Mouse (Mus musculus) lung, adult 18-20 months (tissue): ENCODE data around the gene Med24.

Experiments used
- DNase-seq, 2 experiments: peaks; one replicate each; pipeline ENCODE4 v3.0.0; 2022; ENCODE audit warnings: mixed read lengths in 2 of 2

Med24 gene

GRCm38 (mm10) chr11:98765421-98766309, 36.4 kb upstream of the Med24 start:
- DNase-seq = no peak

- DNase-seq = no peak
Observed at GRCm38 (mm10) chr11:98764746-98765145, 35.5 kb upstream of the Med24 start.

GRCm38 (mm10) chr11:98764091-98764490, 34.9 kb upstream of the Med24 start:
- no peak for DNase-seq

GRCm38 (mm10) chr11:98763502-98763861, 34.2 kb upstream of the Med24 start:
- no peak for DNase-seq

GRCm38 (mm10) chr11:98762756-98763501, 33.7 kb upstream of the Med24 start:
- DNase-seq = peak; percentile 86 to 91

- no peak for DNase-seq
Observed at GRCm38 (mm10) chr11:98761939-98762338, 32.7 kb upstream of the Med24 start.

GRCm38 (mm10) chr11:98756711-98757110, 27.5 kb upstream of the Med24 start:
- DNase-seq = no peak

GRCm38 (mm10) chr11:98755726-98756380, 26.6 kb upstream of the Med24 start:
- DNase-seq = no peak

- peak; percentile 71 to 81 for DNase-seq
Observed at GRCm38 (mm10) chr11:98754621-98755181, 25.5 kb upstream of the Med24 start.

- DNase-seq = peak in 1 of 2 experiments; percentile 37
Observed at GRCm38 (mm10) chr11:98754151-98754620, 25.0 kb upstream of the Med24 start.

GRCm38 (mm10) chr11:98753264-98753663, 24.0 kb upstream of the Med24 start:
- no peak for DNase-seq

- DNase-seq = no peak
Observed at GRCm38 (mm10) chr11:98752562-98753140, 23.4 kb upstream of the Med24 start.

GRCm38 (mm10) chr11:98751221-98751782, 22.1 kb upstream of the Med24 start:
- DNase-seq = peak; percentile 50 to 61

GRCm38 (mm10) chr11:98750351-98751201, 21.3 kb upstream of the Med24 start:
- DNase-seq = peak; percentile 85 to 90

GRCm38 (mm10) chr11:98749716-98750115, 20.5 kb upstream of the Med24 start:
- DNase-seq = no peak

GRCm38 (mm10) chr11:98748506-98749416, 19.5 kb upstream of the Med24 start:
- peak; percentile 63 to 81 for DNase-seq

GRCm38 (mm10) chr11:98747804-98748505, 18.7 kb upstream of the Med24 start:
- DNase-seq = peak in 1 of 2 experiments; percentile 14

GRCm38 (mm10) chr11:98746855-98747693, 17.8 kb upstream of the Med24 start:
- peak; percentile 79 to 80 for DNase-seq
